Mouse (Mus musculus) megakaryocyte-erythroid progenitor cell, adult 5-6 weeks (primary cell): ENCODE results near the gene Zfp575. TPM values are rescaled to one million over a fixed set of nuclear protein-coding genes. Genes with fewer than 3 reads are reported as not detected.
A peak's percentile ranks its signal among the peaks of the same experiment; 100 is the strongest.

ENCODE experiments used
- ATAC-seq: replicated peaks from 2 replicates; pipeline ENCODE4 v1.8.0; 2016; ENCODE audit warnings: mild to moderate bottlenecking, inconsistent platforms; ENCODE audit not compliant: severe bottlenecking, poor library complexity, low FRiP score, low TSS enrichment
- total RNA-seq, 2 experiments: library from RNA; stranded (forward) in 1 of 2; stranded (reverse) in 1 of 2; fragments of 200-1000, 215-1000 nt in 1 of 2; fragments of >200 nt in 1 of 2; fragmentation: Nextera tagmentation in 1 of 2; gene quantifications; 2 replicates each; pipeline ENCODE4 v1.2.3; 2014 to 2017

Zfp575 gene
- total RNA-seq, 2 experiments from 2014 or later: not detected

DNA sequence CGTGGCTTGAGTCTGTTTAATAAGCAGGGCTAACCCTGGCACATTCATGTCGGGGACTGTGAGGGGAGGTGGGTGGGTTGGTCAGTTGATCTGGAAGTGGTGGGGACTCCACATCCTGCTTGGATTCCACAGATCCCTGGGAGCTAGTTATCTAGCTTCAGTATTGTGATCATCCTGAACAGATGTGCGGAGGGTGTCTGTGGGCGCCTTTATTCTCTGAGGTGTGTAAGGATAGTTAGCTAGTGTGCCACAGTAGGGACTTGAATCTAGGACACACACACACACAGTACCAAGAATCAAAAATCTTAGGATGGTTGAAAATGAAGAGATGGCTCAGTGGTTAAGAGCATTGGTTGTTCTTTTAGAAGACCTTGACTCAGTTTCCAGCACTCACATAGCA lies 18.9 kb downstream of the Zfp575 start:
- no peak for ATAC-seq

DNA sequence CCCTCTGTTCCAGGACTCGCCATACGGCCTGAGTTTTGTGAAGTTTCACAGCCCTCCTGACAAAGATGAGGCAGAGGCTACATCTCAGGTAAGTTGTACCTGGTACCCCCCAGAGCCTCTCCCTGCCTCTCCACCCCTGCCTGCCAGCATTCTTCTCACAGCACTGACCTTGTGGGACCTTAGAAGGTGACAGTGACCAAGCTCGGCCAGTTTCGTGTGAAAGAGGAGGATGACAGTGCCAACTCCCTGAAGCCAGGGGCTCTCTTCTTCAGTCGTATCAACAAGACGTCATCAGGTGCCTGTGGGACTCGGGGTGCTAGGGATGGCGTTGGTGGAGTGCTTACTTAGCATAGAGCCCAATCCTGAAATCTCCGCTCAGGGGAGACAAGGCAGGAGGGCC lies 21.2 kb downstream of the Zfp575 start:
- ATAC-seq: no peak

DNA sequence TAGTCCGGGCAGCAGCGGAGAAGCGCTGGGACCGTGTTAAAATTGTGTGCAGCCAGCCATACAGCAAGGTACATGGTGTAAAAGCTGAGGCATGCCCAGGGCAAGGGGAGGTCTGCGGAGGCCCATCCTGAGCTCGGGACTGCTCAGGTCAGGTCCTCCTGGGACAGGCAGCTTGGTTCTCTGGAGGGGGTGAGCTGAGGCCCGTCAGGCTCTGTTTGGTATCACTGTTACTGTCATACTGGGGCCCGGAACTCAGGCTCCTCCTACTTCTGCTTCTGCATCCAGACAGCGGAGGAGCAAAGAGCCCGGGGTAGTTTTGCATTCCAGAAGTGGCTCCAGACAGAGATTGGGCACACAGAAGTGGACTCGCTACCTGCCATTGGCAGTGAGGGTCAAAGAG lies 21.8 kb downstream of the Zfp575 start:
- no peak for ATAC-seq

DNA sequence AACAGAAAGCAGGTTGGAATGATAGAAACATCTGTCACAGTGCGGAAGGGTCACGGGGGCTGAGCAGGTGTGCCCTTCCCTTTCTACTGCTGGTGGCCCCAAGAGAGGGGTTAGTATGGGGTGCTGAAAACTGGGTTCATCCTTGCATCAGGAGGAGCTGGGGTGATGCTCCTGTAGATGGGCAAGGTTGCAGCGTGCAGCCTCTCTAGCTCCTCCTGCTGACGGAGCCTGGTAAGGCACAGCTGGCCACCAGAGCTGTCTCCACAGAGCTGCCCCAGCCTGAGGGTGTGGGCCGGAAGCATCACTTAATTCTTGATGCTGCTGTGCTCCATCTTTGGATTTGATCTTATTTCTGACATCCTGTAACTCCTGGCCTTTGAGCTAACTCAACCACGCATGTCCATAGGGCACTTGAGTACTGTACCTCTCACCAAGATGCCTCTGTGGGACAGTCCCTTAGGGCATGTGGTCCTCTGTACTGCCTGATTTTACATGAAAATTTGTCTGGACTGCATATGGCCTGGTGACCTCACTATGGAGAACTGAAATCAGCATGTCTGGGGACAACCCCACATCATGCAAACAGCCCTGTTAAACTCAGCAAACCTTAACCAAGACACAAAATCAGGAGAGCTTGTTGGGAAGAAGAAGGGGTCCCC lies 22.7 kb downstream of the Zfp575 start:
- ATAC-seq: peak; percentile 94

- ATAC-seq: no peak
These were observed 23.6 kb downstream of the Zfp575 start for GRCm38 (mm10) chr7:24563837-24564206.

DNA sequence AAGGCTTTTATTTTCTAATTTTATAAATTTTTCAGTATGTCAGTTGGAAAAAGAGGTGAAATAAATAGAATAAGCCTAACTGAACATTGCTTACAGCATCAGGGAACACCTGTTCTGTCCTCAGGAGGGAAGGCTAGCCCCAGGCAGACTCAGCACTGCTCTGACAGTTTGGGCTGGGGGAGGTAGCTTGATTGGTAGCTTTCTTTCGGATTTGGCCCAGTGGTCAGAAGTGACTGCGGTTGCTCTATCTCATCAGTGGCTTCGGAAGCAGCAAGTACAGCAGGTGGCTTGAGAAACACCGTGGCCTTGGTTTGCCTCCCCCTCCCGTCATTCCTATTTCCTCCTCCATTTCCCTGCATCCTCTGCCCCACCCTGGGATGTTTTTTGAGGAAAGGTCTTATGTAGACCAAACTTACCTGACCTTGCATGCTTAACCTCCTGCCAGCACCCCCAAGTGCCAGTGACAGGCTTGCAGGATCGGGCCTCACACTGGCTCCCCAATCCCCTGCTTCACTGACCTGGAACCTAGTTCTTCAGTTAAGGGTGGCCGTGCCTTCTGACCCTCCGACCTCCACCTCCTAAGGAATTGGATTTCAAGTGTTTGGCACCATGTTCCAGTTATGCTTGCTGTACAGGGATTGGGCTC lies 24.1 kb downstream of the Zfp575 start:
- ATAC-seq: no peak

DNA sequence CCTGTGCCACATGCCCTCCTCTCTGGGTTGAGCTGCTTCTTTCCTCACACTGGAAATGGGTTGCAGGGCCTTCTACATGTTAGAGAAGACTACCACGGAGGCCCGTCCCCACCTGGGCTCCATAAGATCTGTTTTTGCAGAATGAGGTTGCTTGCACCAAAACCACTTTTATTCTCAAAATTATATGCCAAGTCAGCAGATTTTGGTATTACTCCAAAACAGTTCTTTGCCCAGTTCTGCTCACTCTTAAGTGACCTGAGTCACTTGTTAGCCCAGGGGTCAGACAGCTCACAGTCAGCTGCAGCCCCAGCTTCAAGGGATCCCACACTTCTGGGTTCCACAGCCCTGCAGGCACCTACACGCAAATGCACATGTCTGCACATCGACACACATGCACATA lies 26.0 kb downstream of the Zfp575 start:
- ATAC-seq: no peak

- ATAC-seq: no peak
These were observed 31.7 kb downstream of the Zfp575 start for GRCm38 (mm10) chr7:24555786-24556185.

DNA sequence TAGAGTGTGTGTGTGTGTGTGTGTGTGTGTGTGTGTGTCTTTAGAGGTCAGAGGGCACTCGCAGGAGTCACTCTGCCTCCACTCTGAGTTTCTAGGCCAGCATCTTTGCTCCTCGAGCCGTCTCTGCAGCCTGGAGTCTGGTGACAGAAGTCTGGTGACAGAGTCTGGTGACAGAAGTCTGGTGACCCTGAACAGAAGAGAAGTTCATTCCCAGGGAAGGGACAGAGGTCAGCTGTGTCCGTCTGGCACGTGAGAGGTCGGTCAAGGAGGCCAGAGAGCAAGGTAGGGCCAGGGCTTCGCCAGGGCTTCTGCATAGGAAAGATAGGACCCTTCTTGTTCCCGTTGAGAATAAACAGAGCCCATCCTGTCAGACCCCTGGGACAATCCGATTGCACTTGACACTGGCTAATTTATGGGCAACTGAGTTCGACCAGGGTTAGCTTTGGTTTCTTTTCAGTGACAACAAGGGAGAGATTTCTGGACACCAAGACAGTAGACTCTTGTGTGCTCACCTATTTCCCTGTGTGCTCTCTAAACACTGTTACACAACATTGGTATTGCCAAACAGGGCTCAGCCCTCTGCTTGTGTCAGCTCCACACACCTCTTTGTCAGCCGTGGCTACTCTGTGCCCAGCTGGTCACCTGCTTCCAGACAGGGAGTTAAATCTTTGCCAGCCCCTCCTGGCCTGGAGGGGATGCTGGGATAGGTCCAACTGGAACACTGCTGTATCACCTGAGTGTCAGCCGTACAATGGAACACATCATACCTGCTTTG lies 35.3 kb downstream of the Zfp575 start:
- ATAC-seq: no peak

GRCm38 (mm10) chr7:24547534-24548036 lies 39.9 kb downstream of the Zfp575 start:
- ATAC-seq: no peak

DNA sequence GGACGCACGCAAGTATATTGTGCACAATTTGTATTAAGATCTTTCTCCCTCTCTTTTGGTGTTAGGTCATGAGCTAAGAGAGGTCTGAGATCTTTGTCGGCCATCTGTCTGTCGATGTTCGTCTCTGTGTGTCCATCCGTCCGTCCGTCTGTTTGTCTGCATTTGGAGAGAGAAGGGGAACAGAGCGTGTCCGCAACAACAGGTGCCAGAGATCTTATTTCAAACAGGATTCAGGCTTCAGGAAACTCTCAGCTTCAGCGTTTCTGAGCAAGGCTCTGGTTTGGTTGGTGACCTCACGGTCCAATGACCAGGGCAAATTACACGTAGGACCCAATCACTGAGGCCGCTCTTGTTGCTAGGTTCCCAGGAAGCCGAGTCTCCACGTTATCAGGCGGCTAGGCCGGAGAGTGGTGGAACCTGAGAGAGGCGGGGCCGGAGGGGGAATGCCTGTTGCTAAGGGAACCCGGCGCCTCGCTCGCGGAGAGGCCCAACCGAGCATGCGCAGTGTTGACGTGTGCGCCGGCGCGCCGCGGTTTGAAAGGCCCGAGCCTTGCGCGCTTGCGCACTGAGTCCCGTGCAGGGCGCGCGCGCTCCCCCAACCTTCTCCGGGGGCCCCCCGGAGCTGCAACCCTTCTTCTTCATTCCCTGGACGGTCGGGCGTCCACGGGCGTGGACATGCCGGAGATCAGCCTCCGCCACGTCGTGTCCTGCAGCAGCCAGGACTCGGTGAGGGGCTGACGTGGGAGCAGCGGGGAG lies 40.6 kb downstream of the Zfp575 start:
- peak; percentile 100 for ATAC-seq

DNA sequence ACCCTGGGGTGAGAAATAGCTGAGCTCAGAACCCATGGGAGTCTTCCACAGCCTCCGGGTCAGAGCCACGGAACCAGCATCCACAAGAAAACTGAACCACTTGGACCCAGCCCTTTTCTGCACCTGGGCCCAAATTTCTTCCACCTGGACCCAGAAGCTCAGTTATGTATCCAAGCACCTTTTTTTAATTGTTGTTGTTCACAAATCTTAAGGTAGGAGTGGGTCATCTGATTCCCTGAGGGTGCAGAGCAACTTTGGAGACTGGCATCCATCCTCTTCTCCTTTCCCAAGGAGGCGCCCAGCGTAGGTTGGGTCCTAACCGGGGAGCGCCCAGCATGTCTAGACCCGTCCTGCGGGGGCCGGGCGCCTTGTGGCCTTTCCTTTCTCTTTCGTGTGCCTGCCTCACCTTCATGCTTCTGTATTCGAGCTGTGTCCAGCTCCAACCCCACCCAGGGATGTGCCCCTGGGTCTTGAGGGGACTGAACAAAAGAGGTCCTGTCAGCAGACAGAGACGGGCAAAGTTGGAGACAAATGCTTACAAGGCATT lies 41.3 kb downstream of the Zfp575 start, which contains the start of the genes Pinlyp and Xrcc1:
Gene Pinlyp (minus strand): TSS at position 51 of the 547 bp plus-strand sequence.
Gene Xrcc1 (plus strand): TSS at position 222 of the 547 bp plus-strand sequence.
- 0 out of 2 replicates have a peak, but pooled peaks have one; percentile 6 for ATAC-seq

DNA sequence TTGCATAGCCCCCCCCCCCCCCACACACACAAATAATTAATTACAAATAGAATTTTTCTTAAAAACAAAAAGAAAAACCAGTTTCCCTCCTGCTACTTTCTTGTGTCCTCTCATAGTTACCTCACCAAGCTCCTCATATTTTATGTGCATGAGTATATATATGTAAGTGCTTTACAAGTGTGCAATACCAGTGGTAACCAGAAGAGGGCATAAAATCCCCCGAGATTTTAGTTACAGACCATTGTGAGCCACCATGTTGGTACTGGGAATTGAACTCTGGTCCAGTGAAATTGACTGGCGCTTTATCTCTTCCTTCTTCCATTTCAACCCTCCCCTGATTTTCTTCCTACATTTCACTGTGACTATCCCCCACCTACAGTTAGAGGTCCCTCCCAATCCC lies 42.9 kb downstream of the Zfp575 start:
- no peak for ATAC-seq

GRCm38 (mm10) chr7:24539686-24540085 lies 47.8 kb downstream of the Zfp575 start:
- no peak for ATAC-seq

DNA sequence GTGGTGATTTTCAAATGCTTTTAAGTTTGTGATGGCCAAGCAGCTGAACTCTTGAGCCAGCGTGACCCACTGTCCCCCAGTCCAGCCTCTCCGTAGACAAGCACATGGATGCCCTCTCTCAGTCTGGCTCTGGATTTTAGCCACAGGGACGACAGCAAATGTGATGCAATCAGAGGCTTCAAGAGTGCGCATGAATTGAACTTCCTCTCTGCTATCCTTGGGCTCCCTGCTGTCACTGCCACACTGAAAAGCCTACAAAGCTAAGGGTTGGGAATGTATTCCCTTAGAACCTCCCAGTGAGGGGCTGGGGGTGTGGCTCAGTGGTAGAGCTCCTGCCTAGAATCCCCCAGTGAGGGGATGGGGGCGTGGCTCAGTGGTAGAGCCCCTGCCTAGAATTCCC lies 48.7 kb downstream of the Zfp575 start:
- no peak for ATAC-seq

DNA sequence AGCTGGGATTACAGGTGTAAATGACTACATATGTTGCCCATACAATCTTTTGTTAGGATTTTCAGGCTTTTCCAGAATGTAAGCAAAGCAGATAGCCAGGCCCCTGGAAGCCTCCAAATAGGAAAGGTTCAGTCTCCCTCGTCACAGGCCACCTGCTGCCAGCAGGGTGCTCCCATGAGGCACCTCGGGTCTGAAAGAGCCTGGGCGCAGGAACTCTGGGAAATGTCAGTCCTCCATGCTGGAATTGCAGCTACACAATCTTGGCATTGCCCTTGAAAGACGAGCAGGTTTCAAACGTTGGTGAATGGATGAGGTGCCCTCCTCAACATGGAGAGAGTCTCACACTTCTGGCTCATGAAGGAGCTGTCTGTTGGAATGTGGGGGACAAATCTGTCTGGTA lies 49.3 kb downstream of the Zfp575 start:
- ATAC-seq: no peak

- ATAC-seq: no peak
These were observed 49.9 kb downstream of the Zfp575 start for GRCm38 (mm10) chr7:24537591-24537990.

GRCm38 (mm10) chr7:24537081-24537480 lies 50.4 kb downstream of the Zfp575 start:
- no peak for ATAC-seq

- no peak for ATAC-seq
These were observed 53.1 kb downstream of the Zfp575 start for GRCm38 (mm10) chr7:24534301-24534700.
